Mouse (Mus musculus): ENCODE measurements at regions not wholly inside any gene's neighbourhood (a gene's known extent, or its start where the extent isn't known, plus 50 kb on each side); places are given as distances from the start of the nearest gene placed in this dataset.

DNA sequence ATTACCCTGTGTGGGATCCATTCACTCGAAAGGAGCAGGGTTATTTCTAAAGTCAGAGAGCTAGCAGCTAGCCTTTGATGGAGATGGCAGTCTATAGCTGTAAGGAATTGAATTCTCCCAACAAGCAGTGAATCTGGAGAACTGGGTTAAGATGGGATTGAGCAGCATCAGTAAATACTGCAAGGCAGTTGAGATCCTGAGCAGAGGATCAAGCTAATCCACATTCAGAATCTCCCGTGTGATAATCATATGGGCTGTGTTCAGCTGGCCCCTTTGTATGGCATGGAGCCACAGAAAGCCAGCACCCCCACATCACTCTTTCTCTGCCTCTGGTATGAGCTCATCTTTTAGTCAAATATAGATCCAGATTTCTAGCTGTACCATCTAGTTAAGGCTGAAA lies 334.9 kb downstream of the Actr3 start:
- TF ChIP-seq CTCF (IDR thresholded peaks at IDR 0.05; ENCODE audit: insufficient read depth, low read depth, low read length) (no peak), POLR2A (IDR thresholded peaks at IDR 0.05; ENCODE audit: insufficient read depth, low read depth, low read length) (no peak)

Data from olfactory bulb, adult 2 months (tissue).